Mouse (Mus musculus): ENCODE measurements around the gene Fn1. TPM values are rescaled to one million over a fixed set of nuclear protein-coding genes. Genes with fewer than 3 reads are reported as not detected.

Gene Fn1
- polyA plus RNA-seq, 1 experiment: 299 TPM

GRCm38 (mm10) chr1:71631811-71632210, 21.2 kb downstream of the Fn1 start:
- H3K27me3 ChIP-seq (ENCODE audit: control insufficient read depth, insufficient read depth, insufficient read length): no peaks in the 10 kb centered on the region
- H3ac ChIP-seq (ENCODE audit: control insufficient read depth, insufficient read length, low read depth): no peak overlapping the region
- H3K79me3 ChIP-seq (ENCODE audit: low read depth): peaks cover 8% of the 10 kb centered on the region
- H3K79me2 ChIP-seq (ENCODE audit: control insufficient read depth, insufficient read depth): peaks cover 23% of the 10 kb centered on the region
- H3K36me3 ChIP-seq (ENCODE audit: control insufficient read depth, insufficient read depth): peaks cover 100% of the 10 kb centered on the region
- no peak overlapping the region for H3K4me3 ChIP-seq (ENCODE audit: insufficient read depth, poor library complexity, severe bottlenecking)
- TF ChIP-seq MAX (IDR thresholded peaks at IDR 0.05) (no peak), MYOD1 (IDR thresholded peaks at IDR 0.05; ENCODE audit: control insufficient read depth, insufficient read length, low read depth) (no peak), CEBPB (IDR thresholded peaks at IDR 0.05; ENCODE audit: low read depth) (no peak), MYOG (IDR thresholded peaks at IDR 0.05; ENCODE audit: control insufficient read depth, extremely low read depth, insufficient read length) (no peak), USF1 (IDR thresholded peaks at IDR 0.05; ENCODE audit: low read depth) (no peak), CTCF (IDR thresholded peaks at IDR 0.05; ENCODE audit: control insufficient read depth, insufficient read depth, insufficient read length) (no peak), FOSL1 (IDR thresholded peaks at IDR 0.05; ENCODE audit: insufficient read depth, low read length, poor library complexity, severe bottlenecking) (no peak)

DNA sequence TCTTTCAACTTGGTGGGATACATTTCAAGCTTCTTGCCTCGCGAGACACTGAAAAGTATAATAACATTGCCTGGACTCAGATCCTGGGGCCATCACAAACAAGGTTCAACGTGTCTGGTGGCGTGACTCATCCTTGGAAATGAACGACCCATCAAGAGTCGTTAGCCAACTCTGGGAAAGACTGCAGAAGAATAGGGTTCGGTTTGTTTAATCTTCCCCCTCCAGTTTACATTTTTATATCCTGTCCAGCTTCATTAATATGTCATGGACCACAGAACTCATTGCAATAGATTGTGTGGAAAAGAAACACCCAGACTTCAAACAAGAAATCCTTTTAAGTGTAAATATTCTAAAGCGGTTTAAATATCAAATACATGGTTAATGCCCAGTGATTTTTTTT, 22.8 kb downstream of the Fn1 start:
- Histone ChIP-seq H3K79me2 (ENCODE audit: control insufficient read depth, insufficient read depth) (peaks cover 15% of the 10 kb centered on the region), H3K79me3 (ENCODE audit: low read depth) (peaks cover 5% of the 10 kb centered on the region), H3K36me3 (ENCODE audit: control insufficient read depth, insufficient read depth) (peaks cover 100% of the 10 kb centered on the region), H3ac (ENCODE audit: control insufficient read depth, insufficient read length, low read depth) (no peak overlapping the region), H3K27me3 (ENCODE audit: control insufficient read depth, insufficient read depth, insufficient read length) (no peaks in the 10 kb centered on the region), H3K4me3 (ENCODE audit: insufficient read depth, poor library complexity, severe bottlenecking) (no peak overlapping the region)
- TF ChIP-seq MAX (IDR thresholded peaks at IDR 0.05) (no peak), CEBPB (IDR thresholded peaks at IDR 0.05; ENCODE audit: low read depth) (no peak), MYOG (IDR thresholded peaks at IDR 0.05; ENCODE audit: control insufficient read depth, extremely low read depth, insufficient read length) (no peak), USF1 (IDR thresholded peaks at IDR 0.05; ENCODE audit: low read depth) (no peak), CTCF (IDR thresholded peaks at IDR 0.05; ENCODE audit: control insufficient read depth, insufficient read depth, insufficient read length) (no peak), FOSL1 (IDR thresholded peaks at IDR 0.05; ENCODE audit: insufficient read depth, low read length, poor library complexity, severe bottlenecking) (no peak), MYOD1 (IDR thresholded peaks at IDR 0.05; ENCODE audit: control insufficient read depth, insufficient read length, low read depth) (no peak)

GRCm38 (mm10) chr1:71623625-71624024, 29.4 kb downstream of the Fn1 start:
- no peak for TF ChIP-seq FOSL1 (IDR thresholded peaks at IDR 0.05; ENCODE audit: insufficient read depth, low read length, poor library complexity, severe bottlenecking)
- TF ChIP-seq MAX (IDR thresholded peaks at IDR 0.05): no peak
- TF ChIP-seq CTCF (IDR thresholded peaks at IDR 0.05; ENCODE audit: control insufficient read depth, insufficient read depth, insufficient read length): no peak
- TF ChIP-seq USF1 (IDR thresholded peaks at IDR 0.05; ENCODE audit: low read depth): no peak
- no peak for TF ChIP-seq CEBPB (IDR thresholded peaks at IDR 0.05; ENCODE audit: low read depth)
- no peak for TF ChIP-seq MYOD1 (IDR thresholded peaks at IDR 0.05; ENCODE audit: control insufficient read depth, insufficient read length, low read depth)
- TF ChIP-seq MYOG (IDR thresholded peaks at IDR 0.05; ENCODE audit: control insufficient read depth, extremely low read depth, insufficient read length): no peak
- Histone ChIP-seq H3K27me3 (ENCODE audit: control insufficient read depth, insufficient read depth, insufficient read length) (no peaks in the 10 kb centered on the region), H3K36me3 (ENCODE audit: control insufficient read depth, insufficient read depth) (peaks cover 100% of the 10 kb centered on the region), H3K4me3 (ENCODE audit: insufficient read depth, poor library complexity, severe bottlenecking) (no peak overlapping the region), H3K79me2 (ENCODE audit: control insufficient read depth, insufficient read depth) (no peaks in the 10 kb centered on the region), H3ac (ENCODE audit: control insufficient read depth, insufficient read length, low read depth) (no peak overlapping the region), H3K79me3 (ENCODE audit: low read depth) (no peaks in the 10 kb centered on the region)

- no peak overlapping the region for H3K4me3 ChIP-seq (ENCODE audit: insufficient read depth, poor library complexity, severe bottlenecking)
- peaks cover 100% of the 10 kb centered on the region for H3K36me3 ChIP-seq (ENCODE audit: control insufficient read depth, insufficient read depth)
- TF ChIP-seq MYOD1 (IDR thresholded peaks at IDR 0.05; ENCODE audit: control insufficient read depth, insufficient read length, low read depth) (no peak), CTCF (IDR thresholded peaks at IDR 0.05; ENCODE audit: control insufficient read depth, insufficient read depth, insufficient read length) (no peak), MAX (IDR thresholded peaks at IDR 0.05) (no peak), FOSL1 (IDR thresholded peaks at IDR 0.05; ENCODE audit: insufficient read depth, low read length, poor library complexity, severe bottlenecking) (no peak), USF1 (IDR thresholded peaks at IDR 0.05; ENCODE audit: low read depth) (no peak), MYOG (IDR thresholded peaks at IDR 0.05; ENCODE audit: control insufficient read depth, extremely low read depth, insufficient read length) (no peak), CEBPB (IDR thresholded peaks at IDR 0.05; ENCODE audit: low read depth) (no peak)
- no peaks in the 10 kb centered on the region for H3K79me2 ChIP-seq (ENCODE audit: control insufficient read depth, insufficient read depth)
- no peak overlapping the region for H3ac ChIP-seq (ENCODE audit: control insufficient read depth, insufficient read length, low read depth)
- H3K79me3 ChIP-seq (ENCODE audit: low read depth): no peaks in the 10 kb centered on the region
- H3K27me3 ChIP-seq (ENCODE audit: control insufficient read depth, insufficient read depth, insufficient read length): no peaks in the 10 kb centered on the region
Measured at GRCm38 (mm10) chr1:71621526-71621925, 31.5 kb downstream of the Fn1 start.

DNA sequence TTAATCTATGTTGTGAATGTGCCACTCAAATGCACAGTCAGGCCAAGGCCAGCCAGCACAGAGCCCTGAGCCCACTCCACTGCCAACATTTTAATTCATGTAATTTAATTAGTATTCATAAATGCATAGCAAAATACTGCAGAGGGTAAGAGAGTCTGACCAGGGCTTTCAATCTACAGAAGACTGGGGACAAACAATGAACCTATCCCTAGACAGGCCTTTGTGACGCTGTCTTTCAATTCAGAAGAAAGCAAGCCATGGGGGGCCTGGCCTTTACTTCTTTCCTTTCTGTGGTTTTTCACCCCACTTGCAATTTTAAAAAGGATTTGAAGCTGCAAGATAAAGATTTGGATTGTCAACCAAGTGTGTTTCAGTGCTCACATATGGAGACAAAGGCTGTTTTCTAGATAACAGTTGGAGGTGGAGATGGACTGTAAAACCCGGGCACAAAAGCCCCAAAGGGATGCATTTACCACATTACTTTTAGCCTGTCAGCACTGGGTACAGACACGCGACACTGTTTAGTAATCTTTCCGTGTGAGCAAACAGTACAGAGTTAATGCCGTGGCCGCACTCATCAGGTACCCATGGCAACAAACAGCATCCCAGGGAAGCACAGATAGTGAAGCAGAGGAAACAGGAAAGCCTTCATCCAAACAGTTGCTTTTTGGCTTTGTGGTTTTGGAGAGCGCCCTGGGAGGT, 38.3 kb downstream of the Fn1 start:
- peaks cover 2% of the 10 kb centered on the region for H3K79me3 ChIP-seq (ENCODE audit: low read depth)
- no peaks in the 10 kb centered on the region for H3K27me3 ChIP-seq (ENCODE audit: control insufficient read depth, insufficient read depth, insufficient read length)
- H3ac ChIP-seq (ENCODE audit: control insufficient read depth, insufficient read length, low read depth): no peak overlapping the region
- no peaks in the 10 kb centered on the region for H3K79me2 ChIP-seq (ENCODE audit: control insufficient read depth, insufficient read depth)
- peaks cover 100% of the 10 kb centered on the region for H3K36me3 ChIP-seq (ENCODE audit: control insufficient read depth, insufficient read depth)
- TF ChIP-seq FOSL1 (IDR thresholded peaks at IDR 0.05; ENCODE audit: insufficient read depth, low read length, poor library complexity, severe bottlenecking) (no peak), CEBPB (IDR thresholded peaks at IDR 0.05; ENCODE audit: low read depth) (no peak), MYOG (IDR thresholded peaks at IDR 0.05; ENCODE audit: control insufficient read depth, extremely low read depth, insufficient read length) (no peak), USF1 (IDR thresholded peaks at IDR 0.05; ENCODE audit: low read depth) (no peak), CTCF (IDR thresholded peaks at IDR 0.05; ENCODE audit: control insufficient read depth, insufficient read depth, insufficient read length) (no peak), MYOD1 (IDR thresholded peaks at IDR 0.05; ENCODE audit: control insufficient read depth, insufficient read length, low read depth) (no peak), MAX (IDR thresholded peaks at IDR 0.05) (no peak)
- no peak overlapping the region for H3K4me3 ChIP-seq (ENCODE audit: insufficient read depth, poor library complexity, severe bottlenecking)
